Mouse (Mus musculus): ENCODE data around the gene Krt24.
"Not testable (repeated sequence)": the region's sequence is repeated elsewhere in the genome, so short reads cannot be mapped to it uniquely, and the experiment has no call there.

Krt24 gene

GRCm38 (mm10) chr11:99253893-99254292, 31.2 kb downstream of the Krt24 start:
- no peak for DNase-seq (ENCODE audit: extremely low spot score, low spot score)

GRCm38 (mm10) chr11:99252671-99253070, 32.4 kb downstream of the Krt24 start:
- no peak for DNase-seq (ENCODE audit: extremely low spot score, low spot score)

GRCm38 (mm10) chr11:99250666-99251065, 34.4 kb downstream of the Krt24 start:
- no peak for DNase-seq (ENCODE audit: extremely low spot score, low spot score)

GRCm38 (mm10) chr11:99250241-99250640, 34.8 kb downstream of the Krt24 start:
- DNase-seq (ENCODE audit: extremely low spot score, low spot score) = no peak

GRCm38 (mm10) chr11:99249115-99249514, 35.9 kb downstream of the Krt24 start:
- no peak for DNase-seq (ENCODE audit: extremely low spot score, low spot score)

GRCm38 (mm10) chr11:99247916-99248315, 37.1 kb downstream of the Krt24 start:
- DNase-seq (ENCODE audit: extremely low spot score, low spot score) = no peak

GRCm38 (mm10) chr11:99244519-99244918, 40.5 kb downstream of the Krt24 start:
- DNase-seq (ENCODE audit: extremely low spot score, low spot score) = not testable (repeated sequence)

GRCm38 (mm10) chr11:99243820-99244374, 41.2 kb downstream of the Krt24 start, which contains the start of gene Krt222:
Gene Krt222 (minus strand): TSS chr11:99244085.
- DNase-seq (ENCODE audit: extremely low spot score, low spot score) = peak; percentile 40

- no peak for DNase-seq (ENCODE audit: extremely low spot score, low spot score)
Measured at GRCm38 (mm10) chr11:99243200-99243819, 41.8 kb downstream of the Krt24 start.

- DNase-seq (ENCODE audit: extremely low spot score, low spot score) = no peak
Measured at GRCm38 (mm10) chr11:99242056-99242455, 43.0 kb downstream of the Krt24 start.

- DNase-seq (ENCODE audit: extremely low spot score, low spot score) = no peak
Measured at GRCm38 (mm10) chr11:99238468-99238867, 46.6 kb downstream of the Krt24 start.

GRCm38 (mm10) chr11:99231049-99231816, 53.8 kb downstream of the Krt24 start:
- no peak for DNase-seq (ENCODE audit: extremely low spot score, low spot score)

GRCm38 (mm10) chr11:99230261-99231048, 54.6 kb downstream of the Krt24 start, which contains the start of gene Smarce1:
Gene Smarce1 (minus strand): TSS chr11:99231017.
- peak; percentile 90 for DNase-seq (ENCODE audit: extremely low spot score, low spot score)

Measured in neural tube, embryonic 10.5 days (tissue).